8 mouse cellular contexts compared by ENCODE assay signal in genomic region chr1:182081744-182082419, GRCm38 (mm10). TPM values are rescaled to one million over a fixed set of nuclear protein-coding genes. Genes with fewer than 3 reads are reported as not detected.
DNase-seq lines count a peak whose midpoint lies in the region; ATAC-seq lines count a peak whose summit lies in the region.

No protein-coding gene starts in this region.

- H3K27ac ChIP-seq in embryonic facial prominence, embryonic 10.5 days (replicated peaks), result peak overlapping the region; percentile 75
- peak overlapping the region; percentile 62 for H3K27ac ChIP-seq in hindbrain, embryonic 11.5 days (ENCODE audit: low read depth, low read length)
- H3K27ac ChIP-seq in midbrain, embryonic 13.5 days, result peak overlapping the region; percentile 48

- H3K9me3 ChIP-seq in embryonic facial prominence, embryonic 10.5 days, result peaks cover 10% of the 10 kb centered on the region; the same call in 1 of the 2 replicates
- H3K9me3 ChIP-seq in hindbrain, embryonic 11.5 days (ENCODE audit: control insufficient read depth, low read length), result peaks cover 4% of the 10 kb centered on the region
- H3K9me3 ChIP-seq in midbrain, embryonic 13.5 days, result peaks cover 7% of the 10 kb centered on the region; the same call in 1 of the 2 replicates

- no peaks in the 10 kb centered on the region for H3K36me3 ChIP-seq in embryonic facial prominence, embryonic 10.5 days (replicated peaks)
- H3K36me3 ChIP-seq in hindbrain, embryonic 11.5 days (ENCODE audit: control insufficient read depth, insufficient read depth, low read length), result no peaks in the 10 kb centered on the region
- H3K36me3 ChIP-seq in midbrain, embryonic 13.5 days, result no peaks in the 10 kb centered on the region

- WGBS in embryonic facial prominence, embryonic 10.5 days, result 25% methylated on average over 16 of the region's 16 CpGs
- 22% methylated on average over 16 of the region's 16 CpGs for WGBS in hindbrain, embryonic 11.5 days
- WGBS in midbrain, embryonic 13.5 days, result 28% methylated on average over 16 of the region's 16 CpGs

- peaks cover 27% of the 10 kb centered on the region for H3K4me1 ChIP-seq in embryonic facial prominence, embryonic 10.5 days
- H3K4me1 ChIP-seq in hindbrain, embryonic 11.5 days (replicated peaks; ENCODE audit: control insufficient read depth, insufficient read depth, low read length), result peaks cover 3% of the 10 kb centered on the region; the same call in 1 of the 2 replicates
- H3K4me1 ChIP-seq in midbrain, embryonic 13.5 days (replicated peaks), result peaks cover 12% of the 10 kb centered on the region

- H3K4me2 ChIP-seq in hindbrain, embryonic 11.5 days (replicated peaks; ENCODE audit: low read depth, low read length), result 0 out of 2 replicates have a peak overlapping the region, but pooled peaks have one; percentile 7
- H3K4me2 ChIP-seq in midbrain, embryonic 13.5 days (replicated peaks), result peak overlapping the region; percentile 24

- H3K4me3 ChIP-seq in embryonic facial prominence, embryonic 10.5 days, result peak overlapping the region; percentile 3; the same call in 1 of the 2 replicates
- H3K4me3 ChIP-seq in hindbrain, embryonic 11.5 days (ENCODE audit: low read depth, low read length), result no peak overlapping the region
- H3K4me3 ChIP-seq in midbrain, embryonic 13.5 days (replicated peaks), result no peak overlapping the region

- peak overlapping the region; percentile 15; the same call in 1 of the 2 replicates for H3K9ac ChIP-seq in hindbrain, embryonic 11.5 days (ENCODE audit: low read depth, low read length)
- peak overlapping the region; percentile 29; the same call in 1 of the 2 replicates for H3K9ac ChIP-seq in midbrain, embryonic 13.5 days (replicated peaks)

- ATAC-seq in CD4-positive, CD25-positive, alpha-beta regulatory T cell, adult 4 months, result no peak
- peak; percentile 78 for ATAC-seq in hindbrain, embryonic 11.5 days (ENCODE audit: low FRiP score)
- ATAC-seq in midbrain, embryonic 13.5 days, result peak; percentile 37; the same call in 1 of the 2 replicates

- no peaks in the 10 kb centered on the region for H3K27me3 ChIP-seq in embryonic facial prominence, embryonic 10.5 days (replicated peaks; ENCODE audit: low read depth, poor library complexity, severe bottlenecking)
- no peaks in the 10 kb centered on the region for H3K27me3 ChIP-seq in hindbrain, embryonic 11.5 days (ENCODE audit: control insufficient read depth, insufficient read depth, low read length)
- H3K27me3 ChIP-seq in midbrain, embryonic 13.5 days, result no peaks in the 10 kb centered on the region

- peak; percentile 18 for DNase-seq in CD4-positive, CD25-positive, alpha-beta regulatory T cell, adult 2 months (ENCODE audit: low read depth, low spot score)
- DNase-seq in embryonic facial prominence, embryonic 10.5 days (ENCODE audit: low spot score), result peak; percentile 83
- peak; percentile 65 for DNase-seq in hindbrain, embryonic 11.5 days (ENCODE audit: low spot score)
- DNase-seq in spleen, adult 18-20 months, result no peak
- DNase-seq in right cerebral cortex, postnatal 10 days (ENCODE audit: low spot score in 2 of 2), result no peak
- no peak for DNase-seq in cerebellum, adult 18-20 months

RNA-seq across cellular contexts. Expression of gene Srp9, which starts 42.7 kb away (rescaled TPM):
- 100 to 1,000 TPM; 114 to 148 TPM for polyA plus RNA-seq in CD4-positive, CD25-positive, alpha-beta regulatory T cell, adult 4 months (2017; shearing (Covaris generic))
- 159 and 166 TPM in 2 replicates for polyA plus RNA-seq in embryonic facial prominence, embryonic 10.5 days (2016; fragmentation: Nextera tagmentation; extraction: Ambion mirVana)
- polyA plus RNA-seq in hindbrain, embryonic 11.5 days (2014; fragmentation: Nextera tagmentation; extraction: Ambion mirVana), result 179 and 180 TPM in 2 replicates
- polyA plus RNA-seq in midbrain, embryonic 13.5 days (2015; fragmentation: Nextera tagmentation; extraction: Ambion mirVana), result 135 and 142 TPM in 2 replicates

Comparison
In these comparisons a context has a peak if more than half of its experiments do, and no peak if none do; other contexts are left out.
1. DNase-seq: peak in CD4-positive, CD25-positive, alpha-beta regulatory T cell, adult 2 months (single experiment), embryonic facial prominence, embryonic 10.5 days (single experiment) and hindbrain, embryonic 11.5 days (single experiment); none in spleen, adult 18-20 months (0 of 2), right cerebral cortex, postnatal 10 days (0 of 2) and cerebellum, adult 18-20 months (0 of 2).
2. Peak in every context shown above with its lines, with median percentiles within 50 percentile points of each other: H3K27ac ChIP-seq.